Mouse (Mus musculus) heart, postnatal 36 days (tissue): ENCODE data around the gene Agmat. TPM values are rescaled to one million over a fixed set of nuclear protein-coding genes. Genes with fewer than 3 reads are reported as not detected.

Experiments
- DNase-seq, 2 experiments: peaks; one replicate each; pipeline ENCODE4 v3.0.0; 2021 to 2022
- intact Hi-C: fragments of 180-260 bp; cut with DNase I; formaldehyde crosslinking; loops from one replicate; pipeline ENCODE4 v1.15.1; 2025
- total RNA-seq, 2 experiments: library from RNA; stranded (reverse); gene quantifications; 2 replicates each; pipeline ENCODE4 v1.2.3; 2021

Gene Agmat
- total RNA-seq, 2 experiments from 2014 or later, result 0.19 TPM; not detected in 1

DNA sequence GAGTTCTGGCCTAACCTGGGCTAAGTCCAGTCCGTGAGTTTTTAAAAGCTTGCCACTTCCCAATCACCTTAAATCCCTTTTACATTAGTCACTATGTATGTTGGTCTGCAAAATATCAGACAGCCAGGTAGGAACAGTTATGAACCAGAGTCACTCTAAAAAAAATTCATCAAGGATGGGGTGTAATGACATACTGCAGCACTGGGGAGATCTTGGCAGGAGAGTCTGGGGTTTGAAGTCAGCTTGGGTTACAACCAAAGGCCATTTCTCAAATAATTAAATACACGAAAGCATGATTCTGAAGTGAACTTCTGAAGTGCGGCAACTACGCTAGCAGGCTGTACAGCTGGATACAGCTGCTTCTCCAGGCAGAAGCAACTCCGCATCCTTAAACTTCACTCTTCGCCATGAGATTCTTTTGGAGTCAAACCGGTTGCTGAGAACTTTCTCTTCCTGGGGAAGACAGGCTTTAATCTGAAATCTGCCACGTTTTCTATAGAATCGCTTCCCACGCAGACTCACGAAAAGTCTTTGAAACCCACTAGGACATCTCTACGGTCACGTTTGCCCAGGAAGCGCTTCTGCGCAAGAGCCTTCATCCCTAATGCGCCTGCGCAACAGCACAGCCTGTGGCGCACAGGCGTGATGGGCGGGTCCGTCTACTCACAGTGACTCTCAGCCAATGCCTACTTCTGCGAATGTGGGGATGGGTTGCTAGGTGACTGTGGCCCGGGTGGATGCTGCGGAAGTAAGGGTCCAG lies 11.8 kb upstream of the Agmat start:
- peak; percentile 83 to 87 for DNase-seq
- intact Hi-C loops, result no loop called here

GRCm38 (mm10) chr4:141735206-141735560 lies 11.3 kb upstream of the Agmat start:
- intact Hi-C loops, result no loop called here
- DNase-seq, result no peak

DNA sequence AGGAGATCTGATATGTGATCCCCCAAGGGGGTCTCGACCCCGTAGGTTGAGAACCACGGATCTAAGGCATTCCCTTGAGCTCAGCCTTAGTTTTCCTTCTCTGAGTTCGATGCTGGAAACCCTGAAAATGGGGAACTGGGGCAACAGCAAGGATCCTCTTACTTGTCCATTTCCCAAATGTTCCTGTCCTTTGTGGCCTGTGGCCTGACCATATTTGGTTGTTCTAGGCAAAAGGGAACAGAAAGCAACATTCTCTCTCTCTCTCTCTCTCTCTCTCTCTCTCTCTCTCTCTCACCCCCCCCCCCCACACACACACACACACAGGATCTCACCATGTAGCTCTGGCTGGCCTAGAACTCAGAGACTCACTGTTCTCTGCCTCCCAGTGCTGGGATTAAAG lies 9.6 kb upstream of the Agmat start:
- intact Hi-C loops, result no loop called here
- DNase-seq, result no peak

DNA sequence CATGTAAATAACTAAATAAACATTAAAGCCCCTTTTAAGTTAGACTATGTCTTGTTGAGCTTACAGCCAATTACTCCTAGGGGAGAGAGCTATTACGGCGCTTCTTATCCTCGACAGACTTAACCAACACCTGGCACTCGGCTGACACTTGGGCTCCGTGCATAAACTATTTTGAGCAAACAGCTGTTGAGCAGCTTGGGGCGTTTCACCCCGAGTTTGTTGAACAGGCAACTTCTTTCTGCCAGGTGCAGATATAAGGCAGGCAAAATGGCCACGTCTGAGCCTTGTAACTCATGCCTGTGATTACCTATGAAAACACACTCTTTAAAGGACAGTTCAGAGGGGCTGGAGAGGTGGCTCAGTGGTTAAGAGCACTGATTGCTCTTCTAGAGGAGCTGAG lies 8.5 kb upstream of the Agmat start:
- no peak for DNase-seq
- intact Hi-C loops, result no loop called here

GRCm38 (mm10) chr4:141741856-141742255 lies 4.6 kb upstream of the Agmat start:
- intact Hi-C loops, result no loop called here
- no peak for DNase-seq

DNA sequence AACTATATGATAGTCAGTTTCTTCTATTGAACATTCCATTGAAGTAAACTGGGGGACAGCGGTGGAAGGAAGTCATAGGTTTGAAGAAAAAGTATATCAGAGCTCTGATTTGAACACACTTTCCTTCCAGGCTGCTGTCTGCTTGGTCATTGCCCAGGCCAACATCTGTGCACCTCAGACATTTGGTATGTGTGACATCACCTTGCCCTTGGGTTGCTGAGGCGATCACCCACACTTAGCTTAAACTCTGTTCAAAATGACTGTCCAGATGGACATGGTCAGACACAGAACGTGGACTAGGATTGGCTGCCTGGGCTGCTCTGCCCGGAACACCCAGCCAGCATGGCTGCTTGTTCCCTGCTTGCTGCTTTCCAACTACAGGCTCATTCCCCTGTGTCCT lies 4.1 kb upstream of the Agmat start:
- intact Hi-C loops, result no loop called here
- DNase-seq, result no peak

GRCm38 (mm10) chr4:141749557-141749956 lies 3.1 kb downstream of the Agmat start:
- intact Hi-C loops, result no loop called here
- peak in 1 of 2 experiments; percentile 18 for DNase-seq

GRCm38 (mm10) chr4:141750826-141751225 lies 4.4 kb downstream of the Agmat start:
- intact Hi-C loops, result no loop called here
- no peak for DNase-seq

DNA sequence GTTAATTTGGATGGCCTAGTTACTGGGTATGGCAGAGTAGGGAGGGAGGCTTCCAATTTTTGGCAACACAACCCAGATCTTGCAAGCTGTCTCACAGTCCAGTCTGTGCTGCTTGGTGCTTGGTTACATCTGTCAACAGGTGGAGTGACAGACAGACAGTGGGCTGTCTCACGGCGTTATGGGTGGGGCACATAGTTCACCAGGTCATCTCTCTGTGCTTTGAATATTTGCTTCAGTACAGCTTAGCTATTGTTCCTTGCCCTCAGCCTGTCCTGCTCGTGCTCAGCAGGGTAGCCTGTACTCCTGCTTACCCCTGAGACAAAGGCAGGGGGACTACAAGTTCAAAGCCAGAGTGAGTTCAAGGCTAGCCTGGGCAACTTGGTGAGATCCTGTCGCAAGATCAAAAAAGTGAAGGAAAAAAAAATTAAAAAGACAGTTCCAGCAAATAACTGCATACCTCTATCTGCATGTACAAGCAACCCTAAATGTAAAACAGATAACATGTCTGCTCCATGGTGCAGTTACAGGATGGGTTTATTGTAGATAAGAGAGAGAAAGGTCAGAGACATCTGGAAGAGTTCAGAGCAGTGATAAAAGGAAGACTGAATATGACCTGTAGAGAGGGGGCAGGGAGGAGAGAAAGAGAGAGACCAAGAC lies 5.1 kb downstream of the Agmat start:
- DNase-seq, result no peak
- intact Hi-C loops, result no loop called here

GRCm38 (mm10) chr4:141752076-141752421 lies 5.6 kb downstream of the Agmat start:
- intact Hi-C loops, result no loop called here
- DNase-seq, result no peak

GRCm38 (mm10) chr4:141755375-141755930 lies 9.0 kb downstream of the Agmat start:
- no peak for DNase-seq
- intact Hi-C loops, result no loop called here

GRCm38 (mm10) chr4:141757124-141757523 lies 10.7 kb downstream of the Agmat start:
- intact Hi-C loops, result no loop called here
- DNase-seq, result no peak

GRCm38 (mm10) chr4:141758874-141759542 lies 12.5 kb downstream of the Agmat start:
- DNase-seq, result no peak
- intact Hi-C loops, result no loop called here

DNA sequence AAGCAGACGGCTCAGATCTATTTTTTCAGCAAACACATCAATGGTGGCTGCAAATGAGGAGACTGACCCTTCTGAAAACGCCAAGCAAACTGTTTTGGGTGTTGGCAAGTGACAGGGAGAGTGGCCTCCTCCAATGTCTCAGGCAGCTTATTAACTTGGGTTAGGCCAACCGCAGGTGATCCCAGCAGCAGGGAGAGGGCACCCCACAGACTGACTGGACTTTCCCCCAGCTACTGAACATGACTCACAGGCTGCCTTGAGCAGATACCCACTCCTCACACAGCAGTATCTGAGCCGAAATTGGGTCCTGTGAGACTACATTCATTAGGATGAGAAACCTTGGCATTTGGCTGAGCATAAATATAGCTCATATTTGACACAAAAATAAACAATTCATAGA lies 14.5 kb downstream of the Agmat start:
- no peak for DNase-seq
- intact Hi-C loops, result no loop called here

- DNase-seq, result no peak
- intact Hi-C loops, result no loop called here
Measured at GRCm38 (mm10) chr4:141762102-141762598, 15.7 kb downstream of the Agmat start.

DNA sequence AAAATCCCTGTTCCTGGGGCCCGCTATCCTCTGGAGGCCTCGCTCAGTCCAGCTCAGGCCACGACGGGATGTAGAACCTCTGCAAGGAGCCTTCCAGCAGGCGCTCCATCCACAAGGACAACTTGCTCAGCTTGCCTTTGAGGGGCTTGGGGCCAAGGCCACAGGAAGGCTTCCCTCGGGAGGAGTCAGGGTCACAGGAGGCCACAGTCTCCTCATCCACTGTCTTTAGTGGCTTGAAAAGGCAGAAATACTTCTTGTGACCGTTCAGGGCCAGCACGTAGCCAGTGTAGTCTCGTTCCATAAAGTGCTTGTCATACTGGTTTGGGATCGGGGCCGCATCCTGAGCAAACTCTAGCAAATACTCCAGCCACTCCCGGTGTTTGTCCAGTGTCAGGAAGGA lies 17.0 kb downstream of the Agmat start:
- intact Hi-C loops, result no loop called here
- no peak for DNase-seq

DNA sequence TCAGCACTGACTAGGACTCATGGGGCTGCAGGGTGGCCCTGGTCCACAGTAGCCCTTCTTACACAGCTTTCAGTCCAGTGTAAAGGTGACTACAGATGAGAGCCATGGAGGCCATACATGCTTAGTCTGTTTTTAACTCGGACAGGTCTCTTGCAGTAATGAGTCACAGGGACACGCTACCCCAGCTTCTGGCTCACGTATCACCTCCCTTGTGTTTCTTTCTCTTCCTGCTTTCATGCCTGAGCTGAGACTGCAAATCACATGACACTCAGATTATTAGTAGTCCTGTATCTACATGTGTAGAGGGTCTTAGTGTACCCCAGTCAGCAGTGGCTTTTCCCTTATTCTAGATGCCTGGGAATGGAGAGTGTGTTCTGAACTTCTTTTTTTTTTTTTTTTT lies 18.5 kb downstream of the Agmat start:
- no peak for DNase-seq
- intact Hi-C loops, result loop anchor here (5.0 kb wide), 1 partner anchor 43 kb away; the partner anchor contains the start of gene Ddi2

GRCm38 (mm10) chr4:141766316-141766667 lies 19.8 kb downstream of the Agmat start:
- DNase-seq, result peak in 1 of 2 experiments; percentile 31
- intact Hi-C loops, result loop anchor here (5.0 kb wide), 1 partner anchor 44 kb away; the partner anchor contains the start of gene Ddi2

- intact Hi-C loops, result loop anchor here (5.0 kb wide), 1 partner anchor 45 kb away; the partner anchor contains the start of gene Ddi2
- peak; percentile 64 to 75 for DNase-seq
Measured at GRCm38 (mm10) chr4:141766668-141767352, 20.3 kb downstream of the Agmat start.

GRCm38 (mm10) chr4:141767353-141768036 lies 21.0 kb downstream of the Agmat start:
- intact Hi-C loops, result loop anchor here (5.0 kb wide), 1 partner anchor 45 kb away; the partner anchor contains the start of gene Ddi2
- no peak for DNase-seq
